Mouse (Mus musculus): ENCODE results near the gene Ptrhd1. TPM values are rescaled to one million over a fixed set of nuclear protein-coding genes. Genes with fewer than 3 reads are reported as not detected.

Ptrhd1 gene
- polyA plus RNA-seq, 1 experiment, result 7.2 TPM

DNA sequence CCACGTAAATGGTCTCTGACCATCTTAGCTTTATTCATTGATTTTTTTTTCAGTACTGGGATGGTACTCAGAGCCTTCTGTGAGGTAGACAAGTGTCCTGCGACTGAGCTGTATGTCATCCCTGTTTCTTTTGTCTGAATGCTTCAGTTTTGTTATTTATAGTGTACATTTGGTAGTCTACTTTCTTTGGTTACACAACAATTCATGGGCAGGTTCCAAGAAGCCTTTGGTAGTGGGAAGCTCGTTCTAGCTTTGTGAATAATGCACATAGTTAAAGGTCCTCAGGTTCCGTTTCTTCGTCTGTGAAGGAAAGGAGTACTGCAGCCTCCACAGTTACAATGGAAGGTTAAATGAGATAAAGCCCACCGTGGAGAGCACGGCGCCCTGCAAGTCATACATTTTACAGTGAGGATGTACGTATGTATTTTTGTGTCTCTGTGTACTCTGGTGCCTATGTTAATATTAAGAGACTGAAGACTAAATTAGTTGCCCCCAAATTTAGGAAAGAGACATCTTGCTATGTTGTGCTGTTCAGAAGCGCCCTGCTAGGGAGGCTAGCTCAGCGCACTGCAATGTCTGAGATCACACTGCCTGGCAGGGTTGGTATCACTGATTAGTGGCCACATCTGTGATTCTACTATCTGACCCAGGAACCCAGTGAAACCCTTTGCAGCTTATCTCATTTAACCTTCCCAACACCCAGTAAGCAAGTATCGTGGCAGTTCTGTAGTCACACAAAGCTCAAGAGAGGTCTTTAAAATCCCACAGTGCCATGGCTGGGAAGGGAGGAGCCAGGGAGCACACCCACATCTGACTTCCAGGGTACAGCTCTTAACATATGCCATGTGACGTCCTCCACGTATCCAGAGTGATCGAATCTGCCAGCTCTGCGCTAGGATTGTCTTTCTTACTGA, 19.2 kb downstream of the Ptrhd1 start:
- no peaks in the 10 kb centered on the region for H3K27me3 ChIP-seq (ENCODE audit: control insufficient read depth, insufficient read depth, low read length, poor library complexity, severe bottlenecking)
- no peak for TF ChIP-seq POLR2A (IDR thresholded peaks at IDR 0.05; ENCODE audit: insufficient read depth, low read length)
- no peak for TF ChIP-seq CTCF (IDR thresholded peaks at IDR 0.05; ENCODE audit: low read depth, low read length)
- TF ChIP-seq EP300 (IDR thresholded peaks at IDR 0.05; ENCODE audit: insufficient read depth, low read depth, low read length), result no peak
- no peak overlapping the region for H3K27ac ChIP-seq (ENCODE audit: insufficient read depth, low read length)
- no peaks in the 10 kb centered on the region for H3K9me3 ChIP-seq (replicated peaks; ENCODE audit: control insufficient read depth, insufficient read depth, low read length, poor library complexity, severe bottlenecking)
- H3K36me3 ChIP-seq (ENCODE audit: control insufficient read depth, insufficient read depth, low read length, poor library complexity, severe bottlenecking), result no peaks in the 10 kb centered on the region
- no peak overlapping the region for H3K9ac ChIP-seq (ENCODE audit: low read depth, poor library complexity, severe bottlenecking)
- no peak overlapping the region for H3K4me3 ChIP-seq (ENCODE audit: low read depth, low read length)
- peaks cover under 1% of the 10 kb centered on the region for H3K4me1 ChIP-seq (ENCODE audit: control insufficient read depth, insufficient read depth, low read length)

GRCm38 (mm10) chr12:4267765-4268164, 33.9 kb downstream of the Ptrhd1 start:
- Histone ChIP-seq H3K9ac (ENCODE audit: low read depth, poor library complexity, severe bottlenecking) (no peak overlapping the region), H3K9me3 (replicated peaks; ENCODE audit: control insufficient read depth, insufficient read depth, low read length, poor library complexity, severe bottlenecking) (no peaks in the 10 kb centered on the region), H3K36me3 (ENCODE audit: control insufficient read depth, insufficient read depth, low read length, poor library complexity, severe bottlenecking) (no peaks in the 10 kb centered on the region), H3K27ac (ENCODE audit: insufficient read depth, low read length) (no peak overlapping the region), H3K27me3 (ENCODE audit: control insufficient read depth, insufficient read depth, low read length, poor library complexity, severe bottlenecking) (no peaks in the 10 kb centered on the region), H3K4me1 (ENCODE audit: control insufficient read depth, insufficient read depth, low read length) (no peaks in the 10 kb centered on the region), H3K4me3 (ENCODE audit: low read depth, low read length) (no peak overlapping the region)
- no peak for TF ChIP-seq POLR2A (IDR thresholded peaks at IDR 0.05; ENCODE audit: insufficient read depth, low read length)
- TF ChIP-seq EP300 (IDR thresholded peaks at IDR 0.05; ENCODE audit: insufficient read depth, low read depth, low read length), result no peak
- TF ChIP-seq CTCF (IDR thresholded peaks at IDR 0.05; ENCODE audit: low read depth, low read length), result no peak

DNA sequence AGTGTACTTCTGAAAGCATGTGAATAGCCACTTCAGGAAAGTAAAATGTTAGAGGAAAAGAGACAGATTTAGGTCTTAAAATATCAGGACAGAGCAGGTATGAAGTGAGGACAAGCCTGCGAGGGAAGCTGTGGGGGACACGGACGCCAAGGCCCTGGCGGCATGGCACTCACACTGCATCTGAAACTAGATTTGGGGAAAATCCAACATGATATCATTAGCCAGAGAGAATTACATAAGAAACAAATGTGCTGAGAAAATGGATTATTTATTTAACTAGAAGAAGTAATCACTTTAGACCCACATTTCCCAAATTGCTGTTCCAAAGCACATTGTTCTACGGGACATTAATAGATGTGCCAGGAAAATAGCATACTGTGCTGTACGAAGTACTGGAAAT, 37.3 kb downstream of the Ptrhd1 start:
- peaks cover 3% of the 10 kb centered on the region; the same call in 1 of the 2 replicates for H3K36me3 ChIP-seq (ENCODE audit: control insufficient read depth, insufficient read depth, low read length, poor library complexity, severe bottlenecking)

GRCm38 (mm10) chr12:4278978-4279755, 45.3 kb downstream of the Ptrhd1 start:
- Histone ChIP-seq H3K4me1 (ENCODE audit: control insufficient read depth, insufficient read depth, low read length) (no peaks in the 10 kb centered on the region), H3K27me3 (ENCODE audit: control insufficient read depth, insufficient read depth, low read length, poor library complexity, severe bottlenecking) (no peaks in the 10 kb centered on the region), H3K9ac (ENCODE audit: low read depth, poor library complexity, severe bottlenecking) (no peak overlapping the region), H3K4me3 (ENCODE audit: low read depth, low read length) (no peak overlapping the region), H3K36me3 (ENCODE audit: control insufficient read depth, insufficient read depth, low read length, poor library complexity, severe bottlenecking) (peaks cover 3% of the 10 kb centered on the region; the same call in 1 of the 2 replicates), H3K27ac (ENCODE audit: insufficient read depth, low read length) (no peak overlapping the region), H3K9me3 (replicated peaks; ENCODE audit: control insufficient read depth, insufficient read depth, low read length, poor library complexity, severe bottlenecking) (no peaks in the 10 kb centered on the region)
- TF ChIP-seq EP300 (IDR thresholded peaks at IDR 0.05; ENCODE audit: insufficient read depth, low read depth, low read length) (no peak), POLR2A (IDR thresholded peaks at IDR 0.05; ENCODE audit: insufficient read depth, low read length) (no peak), CTCF (IDR thresholded peaks at IDR 0.05; ENCODE audit: low read depth, low read length) (no peak)

More for the DNA sequence above, 37.3 kb downstream of the Ptrhd1 start:
- Histone ChIP-seq H3K9ac (ENCODE audit: low read depth, poor library complexity, severe bottlenecking) (no peak overlapping the region), H3K9me3 (replicated peaks; ENCODE audit: control insufficient read depth, insufficient read depth, low read length, poor library complexity, severe bottlenecking) (no peaks in the 10 kb centered on the region), H3K27me3 (ENCODE audit: control insufficient read depth, insufficient read depth, low read length, poor library complexity, severe bottlenecking) (no peaks in the 10 kb centered on the region), H3K4me3 (ENCODE audit: low read depth, low read length) (no peak overlapping the region), H3K27ac (ENCODE audit: insufficient read depth, low read length) (no peak overlapping the region), H3K4me1 (ENCODE audit: control insufficient read depth, insufficient read depth, low read length) (no peaks in the 10 kb centered on the region)
- no peak for TF ChIP-seq EP300 (IDR thresholded peaks at IDR 0.05; ENCODE audit: insufficient read depth, low read depth, low read length)

DNA sequence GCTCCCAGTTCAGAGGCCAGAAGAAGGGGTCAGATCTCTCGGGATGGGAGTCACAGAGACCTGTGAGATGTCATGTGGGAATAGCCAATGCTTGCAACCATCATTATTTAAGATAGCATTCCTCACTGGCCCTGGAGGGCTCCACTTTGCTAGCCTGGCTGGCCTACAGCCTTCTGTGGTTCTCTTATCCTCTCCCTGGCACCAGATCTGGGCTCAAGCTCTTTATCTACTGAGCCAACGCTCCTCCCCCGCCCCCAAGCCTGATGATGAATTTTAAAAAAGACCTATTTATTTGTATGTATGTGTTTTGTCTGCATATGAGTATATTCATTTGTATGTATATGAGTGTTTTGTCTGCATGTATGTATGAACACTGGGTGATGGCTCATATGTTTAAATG, 46.1 kb downstream of the Ptrhd1 start:
- H3K4me3 ChIP-seq (ENCODE audit: low read depth, low read length), result no peak overlapping the region
- H3K9me3 ChIP-seq (replicated peaks; ENCODE audit: control insufficient read depth, insufficient read depth, low read length, poor library complexity, severe bottlenecking), result no peaks in the 10 kb centered on the region
- H3K9ac ChIP-seq (ENCODE audit: low read depth, poor library complexity, severe bottlenecking), result no peak overlapping the region
- H3K4me1 ChIP-seq (ENCODE audit: control insufficient read depth, insufficient read depth, low read length), result no peaks in the 10 kb centered on the region
- H3K36me3 ChIP-seq (ENCODE audit: control insufficient read depth, insufficient read depth, low read length, poor library complexity, severe bottlenecking), result peaks cover 3% of the 10 kb centered on the region; the same call in 1 of the 2 replicates
- no peaks in the 10 kb centered on the region for H3K27me3 ChIP-seq (ENCODE audit: control insufficient read depth, insufficient read depth, low read length, poor library complexity, severe bottlenecking)
- no peak overlapping the region for H3K27ac ChIP-seq (ENCODE audit: insufficient read depth, low read length)
- TF ChIP-seq CTCF (IDR thresholded peaks at IDR 0.05; ENCODE audit: low read depth, low read length) (no peak), EP300 (IDR thresholded peaks at IDR 0.05; ENCODE audit: insufficient read depth, low read depth, low read length) (no peak), POLR2A (IDR thresholded peaks at IDR 0.05; ENCODE audit: insufficient read depth, low read length) (no peak)

Data from ES-Bruce4 (cell line).